Mouse (Mus musculus): ENCODE results near the gene Dennd6a. TPM values are rescaled to one million over a fixed set of nuclear protein-coding genes. Genes with fewer than 3 reads are reported as not detected.
A peak's percentile ranks its signal among the peaks of the same experiment; 100 is the strongest.
"Not testable (repeated sequence)": the region's sequence is repeated elsewhere in the genome, so short reads cannot be mapped to it uniquely, and the experiment has no call there.

The Dennd6a gene
- total RNA-seq, 2 experiments from 2014 or later, result 26.2 to 28.6 TPM

DNA sequence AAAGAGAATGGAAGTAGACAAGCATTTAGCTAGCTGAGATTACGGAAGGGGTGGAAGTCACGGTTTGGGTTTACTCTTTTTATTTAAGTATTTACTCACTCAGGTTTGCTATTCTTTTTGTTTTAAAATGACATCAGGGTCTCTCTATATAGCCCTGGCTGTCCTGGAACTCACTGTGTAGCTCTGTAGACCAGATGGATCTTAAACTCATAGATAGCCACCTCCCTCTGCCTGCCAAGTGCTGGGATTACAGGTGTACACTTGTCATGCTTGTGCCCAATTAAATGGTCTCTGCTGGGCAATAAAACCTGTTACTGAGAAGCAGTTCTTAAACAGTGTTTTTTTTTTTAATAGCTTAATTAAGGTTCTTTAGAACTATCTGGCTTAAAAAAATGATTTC, 66.3 kb downstream of the Dennd6a start:
- no peak for DNase-seq (ENCODE audit: low spot score in 2 of 2)

DNA sequence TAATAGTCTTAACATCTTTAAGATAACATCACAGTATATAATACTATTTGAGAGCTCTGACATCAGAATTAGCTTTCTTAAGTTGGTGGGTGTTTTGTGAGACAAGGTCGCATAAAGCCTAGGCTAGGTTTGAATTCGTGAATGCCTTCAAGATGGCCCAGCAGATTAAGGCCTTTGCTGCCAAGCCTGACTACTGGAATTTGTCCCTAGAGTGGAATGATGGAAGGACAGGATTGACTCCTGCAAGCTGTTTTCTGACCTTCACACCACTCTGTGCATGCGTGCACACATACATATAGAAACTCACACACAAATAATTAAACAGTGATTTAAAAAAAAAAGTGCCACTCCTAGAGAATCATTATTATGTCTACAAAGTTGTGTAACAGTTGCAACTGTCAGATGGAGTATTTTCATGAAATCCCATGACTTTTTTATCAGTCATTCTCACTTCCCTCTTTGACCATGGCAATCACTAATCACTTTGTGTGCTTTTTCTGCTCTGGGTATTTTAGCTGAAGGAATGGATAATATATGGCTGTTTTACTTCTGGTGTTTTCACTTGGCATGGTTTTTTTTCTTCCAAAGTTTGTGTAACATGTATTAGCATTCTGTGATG, 69.5 kb downstream of the Dennd6a start:
- DNase-seq (ENCODE audit: low spot score in 2 of 2), result no peak

DNA sequence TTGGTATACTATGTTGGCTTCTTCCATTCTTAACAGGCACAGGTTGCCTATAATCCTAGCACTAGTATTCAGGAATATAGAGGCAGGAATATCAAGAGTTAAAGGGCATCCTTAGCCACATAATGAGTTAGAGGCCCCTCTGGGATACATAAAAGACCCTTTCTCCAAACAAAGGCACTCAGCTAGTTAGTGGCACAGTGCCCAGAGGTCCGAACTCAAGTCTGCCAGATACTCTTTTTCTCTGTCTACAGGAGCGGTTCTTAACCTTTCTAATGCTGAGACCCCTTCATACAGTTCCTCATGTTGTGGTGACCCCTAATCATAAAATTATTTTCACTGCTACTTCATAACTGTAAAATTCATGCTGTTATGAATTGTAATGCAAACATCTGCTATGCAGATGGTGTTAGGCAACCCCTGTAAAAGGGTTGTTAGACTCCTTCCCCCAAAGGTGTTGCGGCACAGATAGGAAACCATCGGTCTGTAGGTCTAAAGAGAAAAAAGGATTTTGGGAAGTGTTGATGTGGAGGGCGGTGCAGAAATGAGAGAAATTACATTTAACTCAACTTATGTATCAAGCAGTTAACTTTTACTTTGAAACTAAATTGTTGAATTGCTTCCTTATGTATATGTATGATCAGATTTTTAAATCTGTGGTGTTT, 72.5 kb downstream of the Dennd6a start:
- DNase-seq (ENCODE audit: low spot score in 2 of 2), result peak; percentile 19 to 34

DNA sequence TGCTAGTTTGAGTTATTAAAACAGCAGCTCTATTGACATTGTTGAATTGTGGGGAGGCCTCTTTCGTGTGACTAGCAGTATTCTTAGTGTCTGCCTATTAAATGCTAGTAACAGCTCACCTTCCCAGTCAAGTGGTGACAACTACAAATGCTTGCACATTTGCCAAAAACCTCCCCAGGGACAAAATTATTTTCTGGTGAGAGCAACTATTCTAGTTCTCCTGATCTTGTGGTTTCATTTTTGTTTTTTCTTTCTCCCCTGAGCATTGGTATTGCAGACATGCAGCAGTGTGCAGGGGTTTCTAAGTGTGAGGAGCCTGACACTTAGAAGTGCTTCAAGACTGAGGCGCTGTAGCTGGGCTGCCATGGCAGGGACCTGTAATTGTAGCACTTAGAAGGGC, 74.2 kb downstream of the Dennd6a start:
- DNase-seq (ENCODE audit: low spot score in 2 of 2), result no peak

DNA sequence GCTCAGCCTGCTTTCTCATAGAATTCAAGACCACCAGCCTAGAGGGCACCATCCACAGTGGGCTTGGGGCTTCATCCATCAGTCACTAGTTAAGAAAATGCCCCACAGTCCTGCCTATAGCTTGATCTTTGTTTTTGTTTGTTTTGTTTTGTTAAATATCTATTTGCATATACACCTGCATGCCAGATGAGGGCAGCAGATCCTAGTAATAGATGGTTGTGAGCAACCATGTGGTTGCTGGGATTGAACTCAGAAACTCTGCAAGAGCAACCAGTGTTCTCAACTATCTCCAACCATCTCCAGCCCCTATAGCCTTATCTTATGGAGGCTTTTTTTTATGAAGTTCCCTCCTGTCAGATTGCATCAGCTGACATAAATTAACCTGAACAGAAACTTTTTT, 78.2 kb downstream of the Dennd6a start:
- no peak for DNase-seq (ENCODE audit: low spot score in 2 of 2)

DNA sequence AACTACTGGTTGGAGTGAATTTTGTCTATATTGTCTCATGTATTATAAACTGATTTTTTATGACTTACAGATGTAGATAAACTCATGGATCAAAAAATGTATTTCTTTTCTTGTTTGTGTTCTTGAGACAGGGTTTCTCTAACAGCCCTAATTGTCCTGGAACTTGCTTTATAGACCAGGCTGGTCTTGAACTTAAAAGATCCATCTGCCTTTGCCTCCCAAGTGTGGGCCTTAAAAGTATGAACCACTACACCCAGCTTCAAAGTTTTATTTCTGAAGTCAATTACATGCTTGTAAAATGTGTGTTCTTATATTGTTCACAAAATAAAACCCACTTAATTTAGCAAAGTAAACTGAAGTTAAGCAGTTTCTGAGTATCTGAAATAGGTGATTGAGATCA, 84.5 kb downstream of the Dennd6a start:
- no peak for DNase-seq (ENCODE audit: low spot score in 2 of 2)

DNA sequence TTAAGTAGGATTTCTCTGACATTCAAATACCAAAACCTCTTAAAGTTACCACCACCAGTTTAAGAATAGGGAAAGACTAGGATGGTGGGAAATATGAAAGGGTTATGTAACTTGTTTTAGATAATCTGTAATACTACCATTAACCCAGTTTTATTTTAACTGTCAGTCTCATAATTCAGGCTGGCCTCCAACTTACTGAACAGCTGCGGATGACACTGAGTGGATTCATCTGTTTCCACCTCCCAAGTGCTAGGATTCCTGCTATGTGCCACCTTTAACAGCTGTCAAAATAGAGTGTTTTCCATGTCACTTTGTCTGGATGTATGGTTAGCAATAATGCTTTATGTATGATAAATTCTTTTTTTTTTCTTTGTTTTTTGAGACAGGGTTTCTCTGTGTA, 86.6 kb downstream of the Dennd6a start:
- DNase-seq (ENCODE audit: low spot score in 2 of 2), result no peak

DNA sequence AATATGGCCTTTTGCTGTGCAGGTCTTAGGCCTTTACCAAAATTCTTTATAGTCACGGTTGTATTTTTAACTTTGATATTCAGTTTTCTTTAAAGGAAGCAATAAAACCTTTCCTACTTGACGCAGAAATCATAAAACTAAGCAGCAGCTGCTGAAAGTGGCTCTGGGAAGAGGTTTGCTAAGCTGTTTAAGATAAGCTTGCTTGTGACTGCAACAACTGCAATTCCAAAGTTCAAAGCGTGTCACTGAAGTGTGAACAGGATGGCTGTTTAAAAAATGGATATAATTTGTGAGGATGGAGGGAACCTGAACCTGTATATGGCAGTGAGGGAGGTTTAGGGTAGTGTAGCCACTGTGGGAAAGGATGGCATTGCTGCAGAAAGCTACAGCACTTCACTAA, 88.4 kb downstream of the Dennd6a start:
- DNase-seq (ENCODE audit: low spot score in 2 of 2), result no peak

DNA sequence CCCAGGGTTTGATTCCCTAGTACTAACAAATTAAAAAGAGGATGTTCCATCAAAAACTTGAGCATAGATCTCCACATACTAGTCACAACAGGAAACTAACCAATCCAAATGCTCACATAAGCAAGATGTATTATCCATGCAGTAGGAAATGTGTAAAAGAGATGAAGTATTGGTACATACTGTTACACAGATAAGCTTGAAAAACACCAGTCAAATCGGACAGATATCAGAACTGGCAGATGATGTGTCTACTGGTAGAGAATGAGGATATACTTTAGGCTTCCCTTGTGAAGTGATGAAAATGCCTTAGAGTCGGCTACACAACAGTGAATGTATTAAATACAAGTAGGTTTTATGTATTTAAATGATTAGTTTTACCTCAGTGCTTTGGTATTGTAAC, 88.8 kb downstream of the Dennd6a start:
- DNase-seq (ENCODE audit: low spot score in 2 of 2), result no peak

DNA sequence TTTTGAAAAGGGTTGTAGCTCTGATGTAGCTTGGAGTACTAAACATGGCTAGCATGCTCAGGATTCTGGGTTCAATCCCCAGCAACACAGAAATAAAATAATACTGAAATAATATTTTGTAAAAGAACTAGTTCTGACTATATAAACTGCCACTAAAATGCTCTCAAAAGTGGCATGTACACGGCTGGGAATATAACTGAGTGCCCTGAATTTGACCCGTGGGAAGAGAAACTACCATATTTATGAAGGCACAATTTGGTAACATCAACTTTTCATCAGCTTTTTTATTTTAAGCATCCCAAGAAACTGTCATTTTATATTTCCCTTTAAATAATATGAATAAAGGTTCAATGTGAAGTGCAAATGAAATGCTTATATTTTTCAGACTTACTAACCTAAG, 90.2 kb downstream of the Dennd6a start:
- DNase-seq (ENCODE audit: low spot score in 2 of 2), result no peak

DNA sequence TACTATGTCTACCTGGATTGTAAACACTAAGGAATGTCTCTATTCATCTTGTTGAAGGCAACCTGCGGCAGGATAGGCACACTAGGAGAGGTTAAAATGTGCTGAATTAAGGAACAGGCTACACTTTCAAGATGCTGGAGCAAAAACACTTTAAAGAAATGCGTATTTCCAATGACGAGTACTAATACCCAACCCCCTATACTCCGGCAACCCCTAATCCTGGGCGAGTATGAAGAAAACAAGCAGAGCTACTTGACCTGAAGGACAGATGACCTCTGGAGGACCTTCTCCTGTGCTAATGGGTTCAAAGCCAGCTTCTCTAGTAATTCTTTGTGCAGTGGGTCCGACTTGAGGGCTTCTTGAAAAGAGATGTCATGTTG, 94.3 kb downstream of the Dennd6a start:
- no peak for DNase-seq (ENCODE audit: low spot score in 2 of 2)

DNA sequence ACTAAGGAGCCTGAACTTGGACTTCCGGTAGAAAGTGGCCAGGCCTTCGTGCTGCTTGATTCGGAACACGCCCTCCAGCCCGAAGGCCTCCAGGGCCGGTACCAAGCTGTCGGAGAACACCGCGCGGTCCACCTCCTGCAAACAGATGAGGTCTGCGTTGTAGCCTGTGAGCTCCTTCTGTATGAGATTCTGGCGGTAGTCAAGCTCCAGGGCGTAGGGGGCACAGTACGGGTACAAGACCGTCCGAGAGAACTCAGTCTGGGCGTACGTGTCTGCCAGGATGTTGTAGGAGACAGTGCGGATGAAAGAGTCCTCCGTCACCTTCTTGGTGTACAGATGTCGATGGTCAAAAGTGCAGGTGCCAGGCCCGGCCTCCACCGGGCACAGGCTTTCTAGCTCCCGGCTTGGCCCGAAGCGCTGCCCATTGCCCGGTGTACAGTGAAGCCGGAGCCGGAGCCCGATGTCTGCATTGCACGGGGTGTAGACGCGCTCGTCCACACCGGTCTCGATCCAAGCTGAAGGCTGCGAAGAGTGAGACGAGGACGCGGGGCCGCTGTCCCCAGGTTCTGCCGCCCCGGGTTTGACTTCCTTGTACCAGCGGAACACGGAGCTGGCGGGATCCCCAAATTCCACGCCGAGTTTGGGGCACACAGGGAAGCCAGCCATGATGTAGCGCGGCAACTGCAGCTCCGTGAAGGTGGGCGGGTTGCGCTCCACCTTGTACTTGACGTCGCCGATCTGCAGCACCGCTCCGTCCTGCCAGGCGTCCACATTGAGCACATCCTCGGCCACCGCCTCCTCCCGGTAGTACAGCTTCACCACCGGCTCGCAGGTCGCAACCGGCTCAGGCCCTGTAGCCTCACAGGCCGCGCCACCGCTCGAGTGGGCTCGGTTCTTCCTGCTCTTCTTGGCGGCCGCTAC, 95.0 kb downstream of the Dennd6a start:
- peak; percentile 13 to 51 for DNase-seq (ENCODE audit: low spot score in 2 of 2)

DNA sequence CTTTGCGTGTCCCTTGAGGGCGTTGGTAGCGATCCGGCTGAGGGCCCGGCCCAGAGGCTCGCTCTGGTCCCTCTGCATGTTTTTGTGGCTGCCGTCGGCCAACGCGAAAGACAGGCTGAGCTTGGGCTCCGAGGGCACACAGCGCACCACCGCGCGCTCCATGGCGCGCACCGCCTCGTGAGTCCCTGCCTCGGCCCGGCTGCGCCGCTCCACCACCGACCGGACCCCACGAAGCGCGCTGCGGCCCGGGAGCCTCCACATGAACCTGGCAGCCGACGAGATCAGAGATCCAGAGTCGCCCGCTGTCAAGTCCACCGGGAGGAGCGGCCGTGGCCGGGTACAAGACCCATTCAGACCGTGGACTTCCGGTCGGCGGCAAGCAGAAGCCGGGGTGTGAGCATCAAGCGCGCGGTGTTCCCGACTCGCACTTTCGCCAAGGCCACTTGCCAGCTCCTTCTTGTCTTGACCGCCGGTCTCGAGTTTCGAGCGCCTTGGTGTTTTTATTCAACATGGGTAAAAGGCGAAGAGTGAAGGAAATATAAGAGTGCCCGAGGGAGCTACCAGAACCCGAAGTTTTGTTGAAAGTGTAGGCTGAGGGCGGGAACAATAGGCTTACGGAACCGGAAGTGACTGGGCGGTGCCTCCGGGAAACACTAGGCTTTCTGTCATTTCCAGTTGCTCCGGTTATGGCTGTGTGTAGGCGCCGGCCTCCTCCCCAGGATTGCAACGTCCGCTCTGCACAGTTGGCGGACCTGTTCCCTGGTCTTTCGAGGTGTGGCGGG, 95.8 kb downstream of the Dennd6a start, which contains the start of gene Pde12:
Pde12 (minus strand) TSS at position 592 of the 782 bp plus-strand sequence.
- DNase-seq (ENCODE audit: low spot score in 2 of 2), result peak; percentile 87 to 88

DNA sequence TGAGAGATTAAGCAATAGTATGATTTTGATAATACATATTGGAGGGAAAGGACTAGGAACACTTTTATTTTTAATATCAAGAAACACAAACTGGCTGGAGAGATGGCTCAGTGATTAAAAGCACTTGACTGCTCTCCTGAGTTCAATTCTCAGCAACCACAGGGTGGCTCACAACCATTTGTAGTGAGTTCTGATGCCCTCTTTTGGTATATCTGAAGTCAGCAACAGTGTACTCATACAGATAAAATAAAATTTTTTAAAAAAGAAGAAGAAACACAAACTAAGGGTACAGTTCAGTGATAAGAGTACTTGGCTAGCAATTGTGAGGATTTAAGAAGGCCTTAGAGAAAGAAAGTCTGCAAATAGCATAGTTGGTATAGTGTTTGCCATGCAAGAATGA, 97.3 kb downstream of the Dennd6a start:
- DNase-seq (ENCODE audit: low spot score in 2 of 2), result no peak

DNA sequence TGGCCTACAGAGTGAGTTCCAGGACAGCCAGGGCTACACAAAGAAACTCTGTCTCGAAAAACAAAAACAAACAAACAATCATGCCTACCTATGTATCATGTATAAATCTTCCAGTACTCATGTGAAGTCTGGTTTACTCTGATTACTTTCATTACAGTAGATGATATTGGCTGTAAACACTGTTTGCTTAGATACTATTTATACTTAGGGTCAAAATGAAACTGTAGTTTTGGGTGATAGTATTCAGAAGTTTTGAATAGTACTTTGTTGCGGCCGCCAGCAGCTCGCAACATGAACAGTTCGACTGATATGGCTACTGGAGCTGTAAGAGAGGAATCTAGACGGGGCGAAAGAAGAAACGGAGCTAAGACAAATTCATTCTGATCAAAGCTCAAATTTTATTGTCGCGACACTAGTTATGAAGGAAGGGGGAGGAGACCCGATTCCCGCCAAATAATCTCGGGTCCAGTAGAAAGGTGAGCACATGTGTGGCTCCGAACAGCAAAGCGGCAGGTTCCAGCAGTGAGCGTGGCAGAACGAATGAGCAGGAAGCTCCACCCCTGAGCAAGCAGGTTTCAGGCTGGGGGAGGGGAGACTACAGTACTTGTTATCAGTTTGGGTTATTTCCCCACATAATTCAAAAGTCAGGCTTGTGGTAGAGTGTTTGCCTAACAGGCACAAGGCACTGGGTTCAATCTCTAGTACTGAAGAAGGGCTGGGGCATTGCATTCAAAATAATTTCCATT, 98.4 kb downstream of the Dennd6a start:
- not testable (repeated sequence) for DNase-seq (ENCODE audit: low spot score in 2 of 2)

DNA sequence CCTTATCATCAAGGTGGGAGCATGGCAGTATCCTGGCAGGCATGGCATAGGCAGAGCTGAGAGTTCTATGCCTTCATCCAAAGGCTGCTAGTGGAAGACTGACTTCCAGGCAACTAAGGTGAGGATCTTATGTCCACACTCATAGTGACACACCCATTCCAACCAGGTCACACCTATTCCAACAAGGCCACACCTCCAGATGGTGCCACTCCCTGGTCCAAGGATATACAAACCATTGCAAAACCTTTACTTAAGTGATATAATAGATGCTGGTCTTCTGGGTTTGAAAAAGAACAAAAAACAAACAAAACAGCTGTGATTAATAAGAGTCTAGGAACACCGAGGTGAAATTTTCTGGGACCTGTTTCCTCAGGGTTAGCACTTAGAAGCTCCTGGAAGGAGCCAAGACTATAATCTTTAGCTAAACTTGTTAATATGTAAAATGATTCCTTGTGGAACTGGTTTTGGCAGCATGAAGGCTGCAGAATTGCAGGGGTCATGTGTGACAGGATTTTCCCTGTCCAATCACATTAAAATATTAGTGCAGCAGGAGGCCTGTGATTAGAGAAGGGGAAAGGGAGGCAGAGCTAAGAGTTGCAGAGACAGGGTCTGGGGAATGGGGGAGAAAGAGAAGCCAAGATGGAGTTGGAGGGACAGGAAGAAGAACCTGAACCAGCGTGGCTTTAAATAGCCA, 101.0 kb downstream of the Dennd6a start:
- not testable (repeated sequence) for DNase-seq (ENCODE audit: low spot score in 2 of 2)

DNA sequence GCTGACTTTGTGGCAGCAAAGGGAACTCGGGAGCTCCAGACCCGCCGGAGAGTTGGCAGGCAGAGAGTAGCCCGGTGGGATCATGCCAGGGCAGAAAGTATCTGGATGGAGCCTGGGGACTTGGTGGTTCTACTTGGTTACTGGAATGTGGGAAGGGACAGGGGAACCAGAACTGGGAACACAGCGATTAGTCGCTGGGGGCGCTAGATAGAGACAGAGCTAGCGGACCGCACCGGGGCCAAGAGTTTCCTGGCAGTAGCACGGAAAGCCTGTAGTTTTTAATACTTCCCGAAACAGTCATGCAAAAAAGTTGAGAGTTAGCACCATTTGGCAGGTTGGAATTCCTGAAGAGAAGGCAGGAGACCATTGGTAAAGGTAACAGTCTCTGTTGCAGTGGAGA, 101.7 kb downstream of the Dennd6a start:
- DNase-seq (ENCODE audit: low spot score in 2 of 2), result peak; percentile 41 to 44

DNA sequence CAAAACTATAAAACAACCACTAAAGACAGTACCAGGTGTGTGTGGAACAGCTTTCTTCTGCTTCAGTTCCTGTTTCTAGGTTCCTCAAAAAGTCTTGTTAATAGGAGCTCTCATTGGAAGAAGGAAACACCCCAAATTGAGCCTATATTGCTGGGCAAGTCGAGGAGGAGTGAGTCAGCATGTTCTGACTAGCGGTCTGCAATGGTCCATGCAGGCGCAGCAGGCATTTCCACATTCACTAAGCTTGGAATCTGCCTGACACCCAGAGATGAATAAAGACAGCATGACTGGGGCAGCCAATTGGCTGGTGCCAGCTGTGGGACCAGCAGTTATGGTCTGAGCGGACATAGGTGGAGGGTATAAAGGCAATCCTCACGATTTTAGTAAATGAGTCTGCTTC, 102.1 kb downstream of the Dennd6a start:
- DNase-seq (ENCODE audit: low spot score in 2 of 2), result no peak

Measured in layer of hippocampus, postnatal 10 days (tissue).